Mouse (Mus musculus) megakaryocyte, embryonic 14.5 days (primary cell): ENCODE results near the gene Msrb3.

Experiments
- FLI1 ChIP-seq: IDR thresholded peaks from 2 replicates; pipeline ENCODE4 v1.6.1; 2012; ENCODE audit warnings: low read length, inconsistent platforms, mixed read lengths
- GATA1 ChIP-seq: IDR thresholded peaks from 3 replicates; pipeline ENCODE4 v1.6.1; 2012; ENCODE audit warnings: mixed read lengths, low read length, inconsistent platforms, borderline replicate concordance

DNA sequence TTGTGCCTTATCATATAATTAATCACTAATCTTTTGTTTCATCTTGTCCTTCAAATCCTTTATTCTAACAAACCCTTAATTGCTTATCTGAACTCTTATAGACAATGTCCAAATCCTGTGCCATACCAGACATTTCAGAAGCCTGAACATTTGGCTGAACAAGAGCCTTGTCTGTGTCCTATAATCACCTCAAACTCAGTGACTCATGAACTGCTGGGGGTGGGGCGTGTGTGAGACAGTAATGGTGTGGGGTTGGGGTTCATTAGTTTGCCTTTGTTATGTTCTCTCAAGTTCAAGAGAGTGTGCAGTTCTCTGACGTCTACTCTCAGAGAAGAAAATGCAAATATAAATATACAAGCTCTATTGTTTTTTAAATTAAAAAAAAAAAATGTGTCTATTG is 22.6 kb upstream of the Msrb3 start:
- TF ChIP-seq GATA1 (no peak), FLI1 (no peak)
